ENCODE assay signal across 31 mouse cellular contexts in genomic region chr2:21693128-21693527, GRCm38 (mm10).
"Had no signal": no experiment of that assay in that cellular context is flagged by ENCODE, and none has a peak within 500 bp of the region (broad histone marks: within the 10 kb centered on the region; RNA-seq: fewer than 3 reads in every experiment).

No protein-coding gene starts in this region.

- DNase-seq: heart, postnatal 10 days; heart, postnatal 14 days; heart, postnatal 36 days; heart, postnatal 4 days; kidney, adult 11 months; kidney, adult 18-20 months; kidney, adult 2 months; kidney, adult 8-10 months; kidney, adult 9 months; kidney, postnatal 25 days; kidney, postnatal 36 days; layer of hippocampus, adult 9-11 months; layer of hippocampus, postnatal 36 days had no signal

- H3K4me3 ChIP-seq: heart, embryonic 10.5 days; heart, embryonic 12.5 days; heart, embryonic 13.5 days; heart, embryonic 15.5 days; hindbrain, embryonic 10.5 days; hindbrain, embryonic 12.5 days; hindbrain, embryonic 13.5 days; hindbrain, embryonic 15.5 days; intestine, embryonic 15.5 days; kidney, embryonic 15.5 days; layer of hippocampus, adult 2 months had no signal

- H3K27ac ChIP-seq: heart, embryonic 10.5 days; heart, embryonic 13.5 days; heart, embryonic 15.5 days; hindbrain, embryonic 10.5 days; hindbrain, embryonic 12.5 days; hindbrain, embryonic 13.5 days; hindbrain, embryonic 14.5 days; hindbrain, embryonic 15.5 days; hindbrain, postnatal 0 days; intestine, embryonic 15.5 days; kidney, embryonic 15.5 days; kidney, postnatal 0 days; layer of hippocampus, adult 2 months had no signal

- ATAC-seq: hindbrain, embryonic 16.5 days; hindbrain, postnatal 0 days; inflammation-experienced regulatory T-cells, adult 6 months; intestine, embryonic 15.5 days; intestine, embryonic 16.5 days; intestine, postnatal 0 days had no signal
